Mouse (Mus musculus): ENCODE measurements around the gene B3gat1. TPM values are rescaled to one million over a fixed set of nuclear protein-coding genes. Genes with fewer than 3 reads are reported as not detected.
A peak's percentile ranks its signal among the peaks of the same experiment; 100 is the strongest.

Gene B3gat1
- polyA plus RNA-seq, 1 experiment from 2014 or later = 46.6 TPM

GRCm38 (mm10) chr9:26718388-26718787 is 15.1 kb upstream of the B3gat1 start:
- Histone ChIP-seq H3K36me3 (ENCODE audit: control insufficient read depth, insufficient read depth, low read length) (no peaks in the 10 kb centered on the region), H3K4me3 (replicated peaks; ENCODE audit: low read depth, low read length) (no peak overlapping the region), H3K27me3 (ENCODE audit: control insufficient read depth, insufficient read depth, low read length) (no peaks in the 10 kb centered on the region), H3K4me1 (ENCODE audit: control insufficient read depth, insufficient read depth, low read length) (no peaks in the 10 kb centered on the region), H3K9ac (replicated peaks; ENCODE audit: low read length) (no peak overlapping the region), H3K9me3 (ENCODE audit: control insufficient read depth, low read length) (no peaks in the 10 kb centered on the region), H3K27ac (replicated peaks; ENCODE audit: low read depth, low read length) (no peak overlapping the region), H3K4me2 (ENCODE audit: low read length) (no peak overlapping the region)
- peak; percentile 36 for DNase-seq
- ATAC-seq (ENCODE audit: low FRiP score, low TSS enrichment) = no peak; the same call in 1 of the 2 replicates
- 37% methylated on average over 3 of the region's 3 CpGs for whole genome bisulfite sequencing

GRCm38 (mm10) chr9:26721771-26722170 is 11.8 kb upstream of the B3gat1 start:
- no peak for DNase-seq
- H3K36me3 ChIP-seq (ENCODE audit: control insufficient read depth, insufficient read depth, low read length) = no peaks in the 10 kb centered on the region
- WGBS = 49% methylated on average over 7 of the region's 7 CpGs
- H3K27ac ChIP-seq (replicated peaks; ENCODE audit: low read depth, low read length) = no peak overlapping the region
- no peaks in the 10 kb centered on the region for H3K4me1 ChIP-seq (ENCODE audit: control insufficient read depth, insufficient read depth, low read length)
- H3K4me2 ChIP-seq (ENCODE audit: low read length) = no peak overlapping the region
- no peak overlapping the region for H3K4me3 ChIP-seq (replicated peaks; ENCODE audit: low read depth, low read length)
- H3K9me3 ChIP-seq (ENCODE audit: control insufficient read depth, low read length) = no peaks in the 10 kb centered on the region
- no peaks in the 10 kb centered on the region for H3K27me3 ChIP-seq (ENCODE audit: control insufficient read depth, insufficient read depth, low read length)
- no peak for ATAC-seq (ENCODE audit: low FRiP score, low TSS enrichment)
- H3K9ac ChIP-seq (replicated peaks; ENCODE audit: low read length) = no peak overlapping the region

- DNase-seq (no peak), ATAC-seq (ENCODE audit: low FRiP score, low TSS enrichment) (no peak)
Observed at GRCm38 (mm10) chr9:26725709-26726108, 7.8 kb upstream of the B3gat1 start.

GRCm38 (mm10) chr9:26727445-26727844 is 6.1 kb upstream of the B3gat1 start:
- H3K9ac ChIP-seq (replicated peaks; ENCODE audit: low read length) = no peak overlapping the region
- no peaks in the 10 kb centered on the region for H3K9me3 ChIP-seq (ENCODE audit: control insufficient read depth, low read length)
- no peaks in the 10 kb centered on the region for H3K36me3 ChIP-seq (ENCODE audit: control insufficient read depth, insufficient read depth, low read length)
- WGBS = 34% methylated on average over 2 of the region's 2 CpGs
- DNase-seq (peak; percentile 45), ATAC-seq (ENCODE audit: low FRiP score, low TSS enrichment) (no peak)
- no peaks in the 10 kb centered on the region for H3K27me3 ChIP-seq (ENCODE audit: control insufficient read depth, insufficient read depth, low read length)
- no peaks in the 10 kb centered on the region for H3K4me1 ChIP-seq (ENCODE audit: control insufficient read depth, insufficient read depth, low read length)
- H3K27ac ChIP-seq (replicated peaks; ENCODE audit: low read depth, low read length) = no peak overlapping the region
- H3K4me2 ChIP-seq (ENCODE audit: low read length) = no peak overlapping the region
- no peak overlapping the region for H3K4me3 ChIP-seq (replicated peaks; ENCODE audit: low read depth, low read length)

More at GRCm38 (mm10) chr9:26725709-26726108, 7.8 kb upstream of the B3gat1 start:
- Histone ChIP-seq H3K36me3 (ENCODE audit: control insufficient read depth, insufficient read depth, low read length) (no peaks in the 10 kb centered on the region), H3K4me2 (ENCODE audit: low read length) (no peak overlapping the region), H3K27ac (replicated peaks; ENCODE audit: low read depth, low read length) (no peak overlapping the region), H3K9me3 (ENCODE audit: control insufficient read depth, low read length) (no peaks in the 10 kb centered on the region), H3K27me3 (ENCODE audit: control insufficient read depth, insufficient read depth, low read length) (no peaks in the 10 kb centered on the region), H3K9ac (replicated peaks; ENCODE audit: low read length) (no peak overlapping the region), H3K4me3 (replicated peaks; ENCODE audit: low read depth, low read length) (no peak overlapping the region), H3K4me1 (ENCODE audit: control insufficient read depth, insufficient read depth, low read length) (no peaks in the 10 kb centered on the region)
- WGBS = 74% methylated on average over 3 of the region's 3 CpGs

- DNase-seq = no peak
- Histone ChIP-seq H3K9me3 (ENCODE audit: control insufficient read depth, low read length) (no peaks in the 10 kb centered on the region), H3K27me3 (ENCODE audit: control insufficient read depth, insufficient read depth, low read length) (no peaks in the 10 kb centered on the region), H3K4me2 (ENCODE audit: low read length) (no peak overlapping the region), H3K4me3 (replicated peaks; ENCODE audit: low read depth, low read length) (no peak overlapping the region), H3K4me1 (ENCODE audit: control insufficient read depth, insufficient read depth, low read length) (no peaks in the 10 kb centered on the region), H3K27ac (replicated peaks; ENCODE audit: low read depth, low read length) (no peak overlapping the region), H3K9ac (replicated peaks; ENCODE audit: low read length) (no peak overlapping the region), H3K36me3 (ENCODE audit: control insufficient read depth, insufficient read depth, low read length) (no peaks in the 10 kb centered on the region)
- no peak for ATAC-seq (ENCODE audit: low FRiP score, low TSS enrichment)
- 80% methylated on average over 2 of the region's 2 CpGs for WGBS
Observed at GRCm38 (mm10) chr9:26728556-26728955, 5.0 kb upstream of the B3gat1 start.

GRCm38 (mm10) chr9:26733986-26734385 is 458 bp downstream of the B3gat1 start:
- Histone ChIP-seq H3K9ac (replicated peaks; ENCODE audit: low read length) (peak overlapping the region; percentile 94), H3K36me3 (ENCODE audit: control insufficient read depth, insufficient read depth, low read length) (no peaks in the 10 kb centered on the region; the same call in 1 of the 2 replicates), H3K27me3 (ENCODE audit: control insufficient read depth, insufficient read depth, low read length) (no peaks in the 10 kb centered on the region), H3K9me3 (ENCODE audit: control insufficient read depth, low read length) (no peaks in the 10 kb centered on the region), H3K4me3 (replicated peaks; ENCODE audit: low read depth, low read length) (peak overlapping the region; percentile 89), H3K4me1 (ENCODE audit: control insufficient read depth, insufficient read depth, low read length) (peaks cover 28% of the 10 kb centered on the region), H3K4me2 (ENCODE audit: low read length) (peak overlapping the region; percentile 55), H3K27ac (replicated peaks; ENCODE audit: low read depth, low read length) (peak overlapping the region; percentile 92)
- ATAC-seq (ENCODE audit: low FRiP score, low TSS enrichment) (peak; percentile 64), DNase-seq (peak; percentile 73)
- under 1% methylated on average over 34 of the region's 37 CpGs for WGBS

GRCm38 (mm10) chr9:26737116-26737515 is 3.6 kb downstream of the B3gat1 start:
- H3K4me3 ChIP-seq (replicated peaks; ENCODE audit: low read depth, low read length) = peak overlapping the region; percentile 9; the same call in 1 of the 2 replicates
- 31% methylated on average over 5 of the region's 5 CpGs for WGBS
- H3K4me1 ChIP-seq (ENCODE audit: control insufficient read depth, insufficient read depth, low read length) = peaks cover 28% of the 10 kb centered on the region
- no peak overlapping the region for H3K27ac ChIP-seq (replicated peaks; ENCODE audit: low read depth, low read length)
- no peaks in the 10 kb centered on the region for H3K9me3 ChIP-seq (ENCODE audit: control insufficient read depth, low read length)
- peak; percentile 68 for DNase-seq
- peak overlapping the region; percentile 55 for H3K4me2 ChIP-seq (ENCODE audit: low read length)
- H3K36me3 ChIP-seq (ENCODE audit: control insufficient read depth, insufficient read depth, low read length) = no peaks in the 10 kb centered on the region; the same call in 1 of the 2 replicates
- H3K27me3 ChIP-seq (ENCODE audit: control insufficient read depth, insufficient read depth, low read length) = no peaks in the 10 kb centered on the region
- ATAC-seq (ENCODE audit: low FRiP score, low TSS enrichment) = no peak
- 0 out of 2 replicates have a peak overlapping the region, but pooled peaks have one; percentile 1 for H3K9ac ChIP-seq (replicated peaks; ENCODE audit: low read length)

GRCm38 (mm10) chr9:26742817-26743216 is 9.3 kb downstream of the B3gat1 start:
- DNase-seq (peak; percentile 34), ATAC-seq (ENCODE audit: low FRiP score, low TSS enrichment) (no peak)
- no peak overlapping the region for H3K4me2 ChIP-seq (ENCODE audit: low read length)
- H3K27me3 ChIP-seq (ENCODE audit: control insufficient read depth, insufficient read depth, low read length) = no peaks in the 10 kb centered on the region
- H3K36me3 ChIP-seq (ENCODE audit: control insufficient read depth, insufficient read depth, low read length) = no peaks in the 10 kb centered on the region; the same call in 1 of the 2 replicates
- no peak overlapping the region for H3K27ac ChIP-seq (replicated peaks; ENCODE audit: low read depth, low read length)
- H3K4me3 ChIP-seq (replicated peaks; ENCODE audit: low read depth, low read length) = no peak overlapping the region
- H3K4me1 ChIP-seq (ENCODE audit: control insufficient read depth, insufficient read depth, low read length) = peaks cover 4% of the 10 kb centered on the region; the same call in 1 of the 2 replicates
- WGBS = 92% methylated on average over 3 of the region's 3 CpGs
- H3K9ac ChIP-seq (replicated peaks; ENCODE audit: low read length) = no peak overlapping the region
- no peaks in the 10 kb centered on the region for H3K9me3 ChIP-seq (ENCODE audit: control insufficient read depth, low read length)

GRCm38 (mm10) chr9:26747121-26747520 is 13.6 kb downstream of the B3gat1 start:
- Histone ChIP-seq H3K27ac (replicated peaks; ENCODE audit: low read depth, low read length) (no peak overlapping the region), H3K4me1 (ENCODE audit: control insufficient read depth, insufficient read depth, low read length) (no peaks in the 10 kb centered on the region), H3K27me3 (ENCODE audit: control insufficient read depth, insufficient read depth, low read length) (no peaks in the 10 kb centered on the region), H3K36me3 (ENCODE audit: control insufficient read depth, insufficient read depth, low read length) (peaks cover 13% of the 10 kb centered on the region; the same call in 1 of the 2 replicates), H3K9ac (replicated peaks; ENCODE audit: low read length) (no peak overlapping the region), H3K4me2 (ENCODE audit: low read length) (no peak overlapping the region), H3K4me3 (replicated peaks; ENCODE audit: low read depth, low read length) (no peak overlapping the region), H3K9me3 (ENCODE audit: control insufficient read depth, low read length) (no peaks in the 10 kb centered on the region)
- no peak for ATAC-seq (ENCODE audit: low FRiP score, low TSS enrichment)
- WGBS = 8% methylated on average over 4 of the region's 4 CpGs
- DNase-seq = no peak
